14 mouse cellular contexts compared by ENCODE assay signal in genomic region chr19:9837341-9837715, GRCm38 (mm10). TPM values are rescaled to one million over a fixed set of nuclear protein-coding genes. Genes with fewer than 3 reads are reported as not detected.
DNase-seq lines count a peak whose midpoint lies in the region; ATAC-seq lines count a peak whose summit lies in the region.
"Had no signal": no experiment of that assay in that cellular context is flagged by ENCODE, and none has a peak within 500 bp of the region (broad histone marks: within the 10 kb centered on the region; RNA-seq: fewer than 3 reads in every experiment).

No protein-coding gene starts in this region.

- no peak overlapping the region for H3K4me2 ChIP-seq in limb, embryonic 11.5 days (ENCODE audit: low read depth, severe bottlenecking)
- no peak overlapping the region for H3K4me2 ChIP-seq in forebrain, embryonic 12.5 days
- H3K4me2 ChIP-seq in forebrain, embryonic 16.5 days (ENCODE audit: low read length), result no peak overlapping the region
- no peak overlapping the region for H3K4me2 ChIP-seq in midbrain, embryonic 13.5 days (replicated peaks)

- H3K9ac ChIP-seq in limb, embryonic 11.5 days (ENCODE audit: low read length), result no peak overlapping the region
- H3K9ac ChIP-seq in forebrain, embryonic 12.5 days, result no peak overlapping the region
- H3K9ac ChIP-seq in forebrain, embryonic 16.5 days (replicated peaks; ENCODE audit: low read depth, low read length), result no peak overlapping the region
- H3K9ac ChIP-seq in midbrain, embryonic 13.5 days (replicated peaks), result no peak overlapping the region
- H3K9ac ChIP-seq: embryonic facial prominence, embryonic 15.5 days had no signal

- no peaks in the 10 kb centered on the region for H3K4me1 ChIP-seq in limb, embryonic 11.5 days (ENCODE audit: control insufficient read depth, insufficient read depth, low read length)
- no peaks in the 10 kb centered on the region for H3K4me1 ChIP-seq in limb, embryonic 10.5 days
- H3K4me1 ChIP-seq in forebrain, embryonic 12.5 days, result no peaks in the 10 kb centered on the region
- H3K4me1 ChIP-seq in forebrain, embryonic 16.5 days (replicated peaks; ENCODE audit: control insufficient read depth, insufficient read depth, low read length), result no peaks in the 10 kb centered on the region
- H3K4me1 ChIP-seq in midbrain, embryonic 13.5 days (replicated peaks), result no peaks in the 10 kb centered on the region
- H3K4me1 ChIP-seq: embryonic facial prominence, embryonic 15.5 days; heart, embryonic 10.5 days had no signal

- H3K4me3 ChIP-seq in limb, embryonic 11.5 days (ENCODE audit: low read depth, low read length), result no peak overlapping the region
- H3K4me3 ChIP-seq in limb, embryonic 10.5 days, result no peak overlapping the region
- H3K4me3 ChIP-seq in forebrain, embryonic 12.5 days (replicated peaks), result no peak overlapping the region
- H3K4me3 ChIP-seq in forebrain, embryonic 16.5 days (replicated peaks; ENCODE audit: low read length), result no peak overlapping the region
- H3K4me3 ChIP-seq in midbrain, embryonic 13.5 days (replicated peaks), result no peak overlapping the region

- peak; percentile 54; the same call in 1 of the 2 replicates for ATAC-seq in limb, embryonic 11.5 days (ENCODE audit: insufficient number of reproducible peaks, low FRiP score, low TSS enrichment, low read depth)
- ATAC-seq in forebrain, embryonic 12.5 days (ENCODE audit: low FRiP score), result peak; percentile 74
- ATAC-seq in forebrain, embryonic 16.5 days, result peak; percentile 64
- ATAC-seq in midbrain, embryonic 13.5 days, result peak; percentile 86

- WGBS in limb, embryonic 11.5 days, result 63% methylated on average over 2 of the region's 2 CpGs
- 60% methylated on average over 2 of the region's 2 CpGs for WGBS in limb, embryonic 10.5 days
- WGBS in forebrain, embryonic 12.5 days, result 69% methylated on average over 2 of the region's 2 CpGs
- 64% methylated on average over 2 of the region's 2 CpGs for WGBS in forebrain, embryonic 16.5 days
- WGBS in midbrain, embryonic 13.5 days, result 70% methylated on average over 2 of the region's 2 CpGs

- intact Hi-C loops in gastrocnemius, postnatal 36 days (cut with DNase I), result no loop called here

- H3K27me3 ChIP-seq in limb, embryonic 11.5 days (ENCODE audit: control insufficient read depth, insufficient read depth, low read length), result no peaks in the 10 kb centered on the region
- no peaks in the 10 kb centered on the region for H3K27me3 ChIP-seq in limb, embryonic 10.5 days (ENCODE audit: low read depth, poor library complexity, severe bottlenecking)
- no peaks in the 10 kb centered on the region for H3K27me3 ChIP-seq in forebrain, embryonic 12.5 days
- no peaks in the 10 kb centered on the region for H3K27me3 ChIP-seq in forebrain, embryonic 16.5 days (replicated peaks; ENCODE audit: control insufficient read depth, insufficient read depth, low read length)
- no peaks in the 10 kb centered on the region for H3K27me3 ChIP-seq in midbrain, embryonic 13.5 days
- H3K27me3 ChIP-seq: embryonic facial prominence, embryonic 15.5 days had no signal

- H3K36me3 ChIP-seq in limb, embryonic 11.5 days (ENCODE audit: control insufficient read depth, insufficient read depth, low read length), result no peaks in the 10 kb centered on the region
- H3K36me3 ChIP-seq in limb, embryonic 10.5 days, result no peaks in the 10 kb centered on the region
- no peaks in the 10 kb centered on the region for H3K36me3 ChIP-seq in forebrain, embryonic 12.5 days (replicated peaks)
- no peaks in the 10 kb centered on the region for H3K36me3 ChIP-seq in forebrain, embryonic 16.5 days (ENCODE audit: control insufficient read depth, insufficient read depth)
- no peaks in the 10 kb centered on the region for H3K36me3 ChIP-seq in midbrain, embryonic 13.5 days
- H3K36me3 ChIP-seq: embryonic facial prominence, embryonic 15.5 days; heart, embryonic 10.5 days had no signal

- H3K27ac ChIP-seq in limb, embryonic 11.5 days (replicated peaks; ENCODE audit: low read depth, low read length), result no peak overlapping the region
- H3K27ac ChIP-seq in limb, embryonic 10.5 days, result no peak overlapping the region
- H3K27ac ChIP-seq in forebrain, embryonic 12.5 days, result no peak overlapping the region
- H3K27ac ChIP-seq in forebrain, embryonic 16.5 days (ENCODE audit: low read length), result no peak overlapping the region
- no peak overlapping the region for H3K27ac ChIP-seq in midbrain, embryonic 13.5 days
- H3K27ac ChIP-seq: embryonic facial prominence, embryonic 15.5 days; heart, embryonic 10.5 days had no signal

- no peaks in the 10 kb centered on the region for H3K9me3 ChIP-seq in limb, embryonic 11.5 days (ENCODE audit: control insufficient read depth, low read length)
- no peaks in the 10 kb centered on the region for H3K9me3 ChIP-seq in limb, embryonic 10.5 days (replicated peaks)
- H3K9me3 ChIP-seq in forebrain, embryonic 12.5 days, result no peaks in the 10 kb centered on the region
- H3K9me3 ChIP-seq in forebrain, embryonic 16.5 days (ENCODE audit: control insufficient read depth, low read length), result no peaks in the 10 kb centered on the region
- no peaks in the 10 kb centered on the region for H3K9me3 ChIP-seq in midbrain, embryonic 13.5 days
- H3K9me3 ChIP-seq: embryonic facial prominence, embryonic 15.5 days; heart, embryonic 10.5 days had no signal

- DNase-seq in limb, embryonic 11.5 days (ENCODE audit: low spot score), result no peak
- DNase-seq in limb, embryonic 10.5 days (ENCODE audit: low spot score), result no peak
- no peak for DNase-seq in gastrocnemius, postnatal 36 days
- no peak for DNase-seq in cerebellum, postnatal 14 days

RNA-seq across cellular contexts. Expression of gene Scgb2a2, which starts 10.0 kb away (rescaled TPM):
- polyA plus RNA-seq in limb, embryonic 11.5 days (2014; fragmentation: Nextera tagmentation; extraction: Ambion mirVana), result not detected in 2 replicates
- polyA plus RNA-seq in limb, embryonic 10.5 days (2016; fragmentation: Nextera tagmentation; extraction: Ambion mirVana), result not detected in 2 replicates
- polyA plus RNA-seq in forebrain, embryonic 12.5 days (2016; fragmentation: Nextera tagmentation; extraction: Ambion mirVana), result not detected in 2 replicates
- not detected in 2 replicates for polyA plus RNA-seq in forebrain, embryonic 16.5 days (2015; fragmentation: Nextera tagmentation; extraction: Ambion mirVana)
- not detected in 2 replicates for polyA plus RNA-seq in midbrain, embryonic 13.5 days (2015; fragmentation: Nextera tagmentation; extraction: Ambion mirVana)
- not detected for total RNA-seq in gastrocnemius, postnatal 36 days (2021)
- total RNA-seq: hematopoietic stem cell, adult 5-6 weeks; left cerebral cortex, postnatal 10 days had no signal
- polyA plus RNA-seq: activated CD4-positive, CD25-positive, alpha-beta regulatory T cell, adult 4 months; cortical plate, adult 2 months; embryonic facial prominence, embryonic 15.5 days; heart, embryonic 10.5 days; liver, embryonic 16.5 days had no signal
